Comparison of ENCODE assay signal across 8 mouse cellular contexts in genomic region chr17:35046681-35047455, GRCm38 (mm10). TPM values are rescaled to one million over a fixed set of nuclear protein-coding genes. Genes with fewer than 3 reads are reported as not detected.
DNase-seq lines count a peak whose midpoint lies in the region; ATAC-seq and TF ChIP-seq lines count a peak whose summit lies in the region.

TSS of gene Msh5 (minus strand) at chr17:35046745.

- peak; percentile 97 for DNase-seq in c-Kit-positive CD71-positive TER-119-positive erythroid progenitor cells, embryonic 14.5 days (ENCODE audit: low spot score)
- DNase-seq in heart, postnatal 10 days = peak; percentile 99
- DNase-seq in layer of hippocampus, adult 11-12 months (ENCODE audit: low spot score) = peak; percentile 95
- peak; percentile 99 for DNase-seq in lung, adult 18-20 months
- peak; percentile 98 for DNase-seq in testis, postnatal 14 days (ENCODE audit: low spot score)

- peak within 1 kb of the TSS; percentile 88 for H3K9ac ChIP-seq in forebrain, embryonic 12.5 days
- peak within 1 kb of the TSS; percentile 73 for H3K9ac ChIP-seq in neural tube, embryonic 15.5 days (replicated peaks)

- H3K36me3 ChIP-seq in E14TG2a.4 (ENCODE audit: insufficient read depth, low read length) = no peaks in the 10 kb centered on the region
- no peaks in the 10 kb centered on the region for H3K36me3 ChIP-seq in forebrain, embryonic 12.5 days (replicated peaks)
- no peaks in the 10 kb centered on the region for H3K36me3 ChIP-seq in neural tube, embryonic 15.5 days

- peaks cover 30% of the 10 kb centered on the region for H3K27me3 ChIP-seq in E14TG2a.4 (ENCODE audit: insufficient read depth, low read length)
- no peaks in the 10 kb centered on the region for H3K27me3 ChIP-seq in forebrain, embryonic 12.5 days
- no peaks in the 10 kb centered on the region for H3K27me3 ChIP-seq in neural tube, embryonic 15.5 days (replicated peaks)

- peaks cover 60% of the 10 kb centered on the region for H3K4me1 ChIP-seq in E14TG2a.4 (replicated peaks; ENCODE audit: low read depth, low read length)
- H3K4me1 ChIP-seq in forebrain, embryonic 12.5 days = peaks cover 53% of the 10 kb centered on the region
- peaks cover 41% of the 10 kb centered on the region for H3K4me1 ChIP-seq in neural tube, embryonic 15.5 days

- peak within 1 kb of the TSS; percentile 90 for H3K27ac ChIP-seq in forebrain, embryonic 12.5 days
- H3K27ac ChIP-seq in neural tube, embryonic 15.5 days (replicated peaks) = peak within 1 kb of the TSS; percentile 67

- H3K4me3 ChIP-seq in E14TG2a.4 (replicated peaks; ENCODE audit: low read length) = peak within 1 kb of the TSS; percentile 86
- peak within 1 kb of the TSS; percentile 54 for H3K4me3 ChIP-seq in forebrain, embryonic 12.5 days (replicated peaks)
- H3K4me3 ChIP-seq in neural tube, embryonic 15.5 days (replicated peaks) = peak within 1 kb of the TSS; percentile 59

- ATAC-seq in forebrain, embryonic 12.5 days (ENCODE audit: low FRiP score) = peak; percentile 97
- peak; percentile 96 for ATAC-seq in neural tube, embryonic 15.5 days (ENCODE audit: low FRiP score)

- intact Hi-C loops in heart, postnatal 10 days (cut with DNase I) = no loop called here

- TF ChIP-seq CTCF in E14TG2a.4 (conservative IDR thresholded peaks at IDR 0.05; ENCODE audit: low read length) = no peak

- peak within 1 kb of the TSS; percentile 93 for H3K4me2 ChIP-seq in forebrain, embryonic 12.5 days
- H3K4me2 ChIP-seq in neural tube, embryonic 15.5 days = peak within 1 kb of the TSS; percentile 94

- WGBS in forebrain, embryonic 12.5 days = 3% methylated on average over 33 of the region's 33 CpGs
- WGBS in neural tube, embryonic 15.5 days = 2% methylated on average over 33 of the region's 33 CpGs

- H3K9me3 ChIP-seq in E14TG2a.4 (ENCODE audit: low read length) = no peaks in the 10 kb centered on the region
- H3K9me3 ChIP-seq in forebrain, embryonic 12.5 days = no peaks in the 10 kb centered on the region
- no peaks in the 10 kb centered on the region for H3K9me3 ChIP-seq in neural tube, embryonic 15.5 days (replicated peaks)

RNA-seq across cellular contexts. Expression of gene Msh5, which starts in this region (rescaled TPM):
- 5.3 and 5.6 TPM in 2 replicates for polyA plus RNA-seq in forebrain, embryonic 12.5 days (2016; fragmentation: Nextera tagmentation; extraction: Ambion mirVana)
- 1 to 10 TPM; 2.0 TPM for total RNA-seq in heart, postnatal 10 days (2021)
- polyA plus RNA-seq in neural tube, embryonic 15.5 days (2015; fragmentation: Nextera tagmentation; extraction: Ambion mirVana) = 2.0 and 3.3 TPM in 2 replicates

Comparison
In these comparisons a context has a peak if more than half of its experiments do, and no peak if none do; other contexts are left out.
1. Peak in every context shown above with its lines: DNase-seq, ATAC-seq, H3K4me3 ChIP-seq and H3K27ac ChIP-seq.